Mouse (Mus musculus): ENCODE results near the gene Spns3. TPM values are rescaled to one million over a fixed set of nuclear protein-coding genes. Genes with fewer than 3 reads are reported as not detected.

Spns3 gene
- polyA plus RNA-seq, 1 experiment from 2014 or later, result 0.10 TPM

GRCm38 (mm10) chr11:72477182-72477581 lies 73.1 kb downstream of the Spns3 start:
- H3K27me3 ChIP-seq (replicated peaks; ENCODE audit: control insufficient read depth, insufficient read depth, low read length), result no peaks in the 10 kb centered on the region
- no peak for ATAC-seq
- WGBS, result 49% methylated on average over 5 of the region's 5 CpGs
- no peak overlapping the region for H3K4me3 ChIP-seq (ENCODE audit: low read depth, low read length)
- no peak for DNase-seq (ENCODE audit: low spot score)
- no peaks in the 10 kb centered on the region for H3K9me3 ChIP-seq (replicated peaks; ENCODE audit: control insufficient read depth, low read length)
- H3K9ac ChIP-seq (ENCODE audit: low read length), result no peak overlapping the region
- no peak overlapping the region for H3K27ac ChIP-seq (ENCODE audit: low read depth, low read length)
- no peak overlapping the region for H3K4me2 ChIP-seq (ENCODE audit: low read length)
- H3K36me3 ChIP-seq (ENCODE audit: control insufficient read depth, insufficient read depth, low read length), result no peaks in the 10 kb centered on the region
- no peaks in the 10 kb centered on the region for H3K4me1 ChIP-seq (ENCODE audit: control insufficient read depth, insufficient read depth, low read length)

DNA sequence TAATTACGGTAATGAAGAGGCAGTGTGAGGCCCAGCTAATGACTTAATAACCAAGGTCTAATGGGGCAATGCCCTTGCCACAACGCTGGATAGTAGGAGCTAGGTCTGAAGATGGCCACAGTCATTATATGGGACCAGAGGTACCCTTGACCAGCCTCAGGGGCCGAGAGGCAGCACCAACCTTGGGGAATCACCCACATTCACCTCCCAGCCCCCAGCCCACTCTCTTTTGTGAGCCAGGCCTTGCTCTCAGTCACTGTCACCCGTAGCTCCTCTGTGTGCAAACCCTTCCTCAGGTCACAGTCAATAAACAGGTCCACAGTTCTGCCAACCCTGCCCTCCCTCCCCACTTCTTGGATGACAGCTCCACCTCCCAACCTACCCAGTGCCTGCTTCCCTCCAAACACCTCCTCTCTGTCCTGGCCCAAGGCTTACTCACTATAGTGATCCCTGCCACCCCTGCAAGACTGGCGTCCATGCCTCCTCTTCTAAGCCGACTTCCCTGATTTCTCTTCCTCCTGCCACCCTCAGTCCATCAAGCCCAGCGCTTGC lies 74.2 kb downstream of the Spns3 start:
- DNase-seq (ENCODE audit: low spot score) (no peak), ATAC-seq (no peak)
- WGBS, result 78% methylated on average over 7 of the region's 7 CpGs
- Histone ChIP-seq H3K27me3 (replicated peaks; ENCODE audit: control insufficient read depth, insufficient read depth, low read length) (no peaks in the 10 kb centered on the region), H3K9ac (ENCODE audit: low read length) (no peak overlapping the region), H3K27ac (ENCODE audit: low read depth, low read length) (no peak overlapping the region), H3K4me1 (ENCODE audit: control insufficient read depth, insufficient read depth, low read length) (no peaks in the 10 kb centered on the region), H3K36me3 (ENCODE audit: control insufficient read depth, insufficient read depth, low read length) (no peaks in the 10 kb centered on the region), H3K4me2 (ENCODE audit: low read length) (no peak overlapping the region), H3K4me3 (ENCODE audit: low read depth, low read length) (no peak overlapping the region), H3K9me3 (replicated peaks; ENCODE audit: control insufficient read depth, low read length) (no peaks in the 10 kb centered on the region)

- no peaks in the 10 kb centered on the region for H3K36me3 ChIP-seq (ENCODE audit: control insufficient read depth, insufficient read depth, low read length)
- no peak overlapping the region for H3K9ac ChIP-seq (ENCODE audit: low read length)
- no peak overlapping the region for H3K4me3 ChIP-seq (ENCODE audit: low read depth, low read length)
- H3K9me3 ChIP-seq (replicated peaks; ENCODE audit: control insufficient read depth, low read length), result no peaks in the 10 kb centered on the region
- 87% methylated on average over 7 of the region's 7 CpGs for WGBS
- H3K27ac ChIP-seq (ENCODE audit: low read depth, low read length), result no peak overlapping the region
- no peaks in the 10 kb centered on the region for H3K27me3 ChIP-seq (replicated peaks; ENCODE audit: control insufficient read depth, insufficient read depth, low read length)
- DNase-seq (ENCODE audit: low spot score) (no peak), ATAC-seq (no peak)
- no peaks in the 10 kb centered on the region for H3K4me1 ChIP-seq (ENCODE audit: control insufficient read depth, insufficient read depth, low read length)
- H3K4me2 ChIP-seq (ENCODE audit: low read length), result no peak overlapping the region
Observed at GRCm38 (mm10) chr11:72475408-72475807, 74.9 kb downstream of the Spns3 start.

DNA sequence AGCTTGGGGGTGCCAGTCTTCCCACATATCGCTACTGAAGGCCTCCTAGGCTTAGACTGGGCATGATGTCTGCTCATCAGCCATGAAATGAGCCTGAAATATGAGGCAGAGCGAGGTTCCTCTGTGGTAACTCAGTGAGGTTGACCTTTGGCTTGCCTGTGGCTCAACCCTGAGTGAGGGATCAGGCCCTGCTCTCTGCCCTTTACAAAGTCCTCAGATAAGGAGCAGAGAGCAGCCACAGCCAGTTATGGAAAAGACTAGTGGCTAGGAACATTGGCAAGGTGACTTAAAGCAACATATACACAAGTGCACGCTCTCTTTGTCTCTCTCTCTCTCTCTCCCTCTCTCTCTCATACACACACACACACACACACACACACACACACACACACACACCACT lies 75.4 kb downstream of the Spns3 start:
- Histone ChIP-seq H3K27me3 (replicated peaks; ENCODE audit: control insufficient read depth, insufficient read depth, low read length) (no peaks in the 10 kb centered on the region), H3K4me1 (ENCODE audit: control insufficient read depth, insufficient read depth, low read length) (no peaks in the 10 kb centered on the region), H3K36me3 (ENCODE audit: control insufficient read depth, insufficient read depth, low read length) (no peaks in the 10 kb centered on the region), H3K4me2 (ENCODE audit: low read length) (no peak overlapping the region), H3K9me3 (replicated peaks; ENCODE audit: control insufficient read depth, low read length) (no peaks in the 10 kb centered on the region), H3K4me3 (ENCODE audit: low read depth, low read length) (no peak overlapping the region), H3K27ac (ENCODE audit: low read depth, low read length) (no peak overlapping the region), H3K9ac (ENCODE audit: low read length) (no peak overlapping the region)
- WGBS, result 84% methylated on average over 3 of the region's 3 CpGs
- ATAC-seq, result no peak
- no peak for DNase-seq (ENCODE audit: low spot score)

DNA sequence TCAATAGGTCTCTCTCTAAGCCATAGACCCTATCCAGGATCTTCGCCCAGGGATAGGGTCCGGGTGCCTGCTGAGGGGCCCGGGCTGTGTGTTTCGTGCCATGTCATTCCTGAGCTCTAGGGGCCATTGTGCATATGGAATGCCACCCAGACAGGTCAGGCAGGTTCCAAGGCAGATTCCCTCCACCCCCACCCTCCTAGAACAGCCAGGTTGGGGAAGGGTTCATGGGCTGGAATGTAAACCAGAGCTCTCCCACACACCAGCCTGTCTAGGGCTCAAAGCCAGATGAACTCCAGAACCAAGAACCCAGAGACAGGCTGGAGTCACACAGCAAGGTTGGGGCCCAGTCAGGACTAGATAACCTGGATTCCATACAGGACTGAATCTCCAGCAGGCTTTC lies 76.8 kb downstream of the Spns3 start:
- ATAC-seq (no peak), DNase-seq (ENCODE audit: low spot score) (no peak)
- Histone ChIP-seq H3K9me3 (replicated peaks; ENCODE audit: control insufficient read depth, low read length) (no peaks in the 10 kb centered on the region), H3K4me3 (ENCODE audit: low read depth, low read length) (no peak overlapping the region), H3K36me3 (ENCODE audit: control insufficient read depth, insufficient read depth, low read length) (no peaks in the 10 kb centered on the region), H3K27ac (ENCODE audit: low read depth, low read length) (no peak overlapping the region), H3K9ac (ENCODE audit: low read length) (no peak overlapping the region), H3K4me1 (ENCODE audit: control insufficient read depth, insufficient read depth, low read length) (peaks cover 6% of the 10 kb centered on the region; the same call in 1 of the 2 replicates), H3K27me3 (replicated peaks; ENCODE audit: control insufficient read depth, insufficient read depth, low read length) (no peaks in the 10 kb centered on the region), H3K4me2 (ENCODE audit: low read length) (no peak overlapping the region)
- WGBS, result 91% methylated on average over 4 of the region's 4 CpGs

DNA sequence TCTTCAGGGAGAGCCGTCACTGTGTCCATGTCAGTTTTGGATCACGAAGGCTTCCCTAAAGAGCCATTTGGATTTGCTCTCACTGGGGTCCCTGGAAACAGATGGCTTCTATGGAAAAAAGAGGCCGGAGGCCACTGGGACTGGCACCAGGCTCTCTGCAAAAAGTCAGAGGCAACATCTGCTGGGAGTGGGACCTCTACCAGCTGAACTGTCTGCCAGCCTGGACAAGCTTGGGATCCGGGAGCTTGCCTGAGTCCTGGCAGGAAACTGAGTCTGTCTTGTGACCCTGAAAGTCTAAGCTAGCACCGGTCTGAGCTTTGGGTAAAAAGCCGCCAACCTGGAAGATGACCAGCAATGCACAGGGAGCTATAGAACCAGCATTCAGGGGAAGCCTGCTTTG lies 78.9 kb downstream of the Spns3 start:
- Histone ChIP-seq H3K9me3 (replicated peaks; ENCODE audit: control insufficient read depth, low read length) (no peaks in the 10 kb centered on the region), H3K27me3 (replicated peaks; ENCODE audit: control insufficient read depth, insufficient read depth, low read length) (no peaks in the 10 kb centered on the region), H3K27ac (ENCODE audit: low read depth, low read length) (no peak overlapping the region), H3K9ac (ENCODE audit: low read length) (no peak overlapping the region), H3K36me3 (ENCODE audit: control insufficient read depth, insufficient read depth, low read length) (no peaks in the 10 kb centered on the region), H3K4me2 (ENCODE audit: low read length) (no peak overlapping the region), H3K4me1 (ENCODE audit: control insufficient read depth, insufficient read depth, low read length) (peaks cover 6% of the 10 kb centered on the region; the same call in 1 of the 2 replicates), H3K4me3 (ENCODE audit: low read depth, low read length) (no peak overlapping the region)
- WGBS, result 84% methylated on average over 6 of the region's 6 CpGs
- ATAC-seq (no peak), DNase-seq (ENCODE audit: low spot score) (no peak)

- H3K27ac ChIP-seq (ENCODE audit: low read depth, low read length), result no peak overlapping the region
- peaks cover 6% of the 10 kb centered on the region; the same call in 1 of the 2 replicates for H3K4me1 ChIP-seq (ENCODE audit: control insufficient read depth, insufficient read depth, low read length)
- WGBS, result 75% methylated on average over 4 of the region's 4 CpGs
Observed at GRCm38 (mm10) chr11:72470004-72470403, 80.3 kb downstream of the Spns3 start.

DNA sequence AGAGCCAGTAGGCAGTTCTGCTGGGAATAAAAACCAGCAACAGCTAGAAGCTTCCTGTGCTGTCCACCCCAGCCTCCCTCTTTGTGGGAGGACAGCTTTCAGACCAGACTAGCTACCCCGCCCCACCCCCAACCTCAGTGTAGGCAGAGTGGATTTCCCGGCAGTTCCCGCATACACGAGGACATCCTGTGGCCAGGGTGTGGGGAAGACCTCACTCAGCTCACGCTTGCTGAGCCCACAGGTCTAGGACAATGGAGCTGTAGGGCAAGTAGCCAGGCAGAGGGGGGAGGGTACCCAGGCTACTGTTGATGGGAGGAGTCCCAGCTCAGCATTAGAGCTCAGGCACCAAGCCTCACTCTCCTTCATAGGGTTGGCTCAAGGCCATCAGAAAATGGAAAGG lies 81.1 kb downstream of the Spns3 start:
- no peak overlapping the region for H3K4me3 ChIP-seq (ENCODE audit: low read depth, low read length)
- H3K36me3 ChIP-seq (ENCODE audit: control insufficient read depth, insufficient read depth, low read length), result no peaks in the 10 kb centered on the region
- H3K27ac ChIP-seq (ENCODE audit: low read depth, low read length), result no peak overlapping the region
- H3K4me1 ChIP-seq (ENCODE audit: control insufficient read depth, insufficient read depth, low read length), result peaks cover 6% of the 10 kb centered on the region; the same call in 1 of the 2 replicates
- no peak overlapping the region for H3K4me2 ChIP-seq (ENCODE audit: low read length)
- H3K9me3 ChIP-seq (replicated peaks; ENCODE audit: control insufficient read depth, low read length), result no peaks in the 10 kb centered on the region
- H3K27me3 ChIP-seq (replicated peaks; ENCODE audit: control insufficient read depth, insufficient read depth, low read length), result no peaks in the 10 kb centered on the region
- H3K9ac ChIP-seq (ENCODE audit: low read length), result no peak overlapping the region
- 33% methylated on average over 5 of the region's 5 CpGs for WGBS
- ATAC-seq (peak; percentile 70; the same call in 1 of the 2 replicates), DNase-seq (ENCODE audit: low spot score) (peak; percentile 71)

More at GRCm38 (mm10) chr11:72470004-72470403, 80.3 kb downstream of the Spns3 start:
- Histone ChIP-seq H3K9ac (ENCODE audit: low read length) (no peak overlapping the region), H3K9me3 (replicated peaks; ENCODE audit: control insufficient read depth, low read length) (no peaks in the 10 kb centered on the region), H3K27me3 (replicated peaks; ENCODE audit: control insufficient read depth, insufficient read depth, low read length) (no peaks in the 10 kb centered on the region), H3K36me3 (ENCODE audit: control insufficient read depth, insufficient read depth, low read length) (no peaks in the 10 kb centered on the region), H3K4me2 (ENCODE audit: low read length) (no peak overlapping the region), H3K4me3 (ENCODE audit: low read depth, low read length) (no peak overlapping the region)
- DNase-seq (ENCODE audit: low spot score) (no peak), ATAC-seq (no peak)

DNA sequence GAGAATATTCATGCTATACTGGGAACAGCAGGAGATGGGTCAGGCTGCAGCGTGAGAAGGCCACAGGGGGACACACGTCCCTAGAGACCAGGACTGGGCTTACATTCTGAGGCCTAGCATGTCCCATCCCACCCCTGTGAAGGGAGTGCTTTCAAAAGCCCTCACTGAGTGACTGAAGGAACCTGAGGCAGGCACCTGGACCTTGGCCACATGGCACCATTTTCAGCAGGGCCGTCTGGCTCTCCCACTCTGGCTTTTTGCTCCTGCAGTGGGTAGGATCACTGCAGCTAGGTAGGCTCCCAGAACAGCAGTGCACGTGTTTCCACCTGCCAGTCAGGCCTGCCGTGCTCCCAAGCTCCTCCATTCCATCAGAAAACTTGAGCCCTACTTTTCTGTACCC lies 81.8 kb downstream of the Spns3 start:
- 72% methylated on average over 5 of the region's 5 CpGs for WGBS
- H3K4me3 ChIP-seq (ENCODE audit: low read depth, low read length), result no peak overlapping the region
- no peak overlapping the region for H3K9ac ChIP-seq (ENCODE audit: low read length)
- peaks cover 6% of the 10 kb centered on the region; the same call in 1 of the 2 replicates for H3K4me1 ChIP-seq (ENCODE audit: control insufficient read depth, insufficient read depth, low read length)
- no peak for DNase-seq (ENCODE audit: low spot score)
- H3K36me3 ChIP-seq (ENCODE audit: control insufficient read depth, insufficient read depth, low read length), result no peaks in the 10 kb centered on the region
- no peak overlapping the region for H3K4me2 ChIP-seq (ENCODE audit: low read length)
- no peak for ATAC-seq
- no peak overlapping the region for H3K27ac ChIP-seq (ENCODE audit: low read depth, low read length)
- H3K27me3 ChIP-seq (replicated peaks; ENCODE audit: control insufficient read depth, insufficient read depth, low read length), result no peaks in the 10 kb centered on the region
- no peaks in the 10 kb centered on the region for H3K9me3 ChIP-seq (replicated peaks; ENCODE audit: control insufficient read depth, low read length)
